Mouse (Mus musculus): Measurements from ENCODE around the gene Ces3b. TPM values are rescaled to one million over a fixed set of nuclear protein-coding genes. Genes with fewer than 3 reads are reported as not detected.

Ces3b gene
- total and polyA plus RNA-seq, 3 experiments: not detected

- TF ChIP-seq GABPA (IDR thresholded peaks at IDR 0.05; ENCODE audit: low read depth, low read length) (no peak), ZKSCAN1 (IDR thresholded peaks at IDR 0.05; ENCODE audit: low read depth, low read length) (no peak), MAFK (IDR thresholded peaks at IDR 0.05; ENCODE audit: borderline replicate concordance, low read depth, low read length) (no peak)
Observed at GRCm38 (mm10) chr8:105129864-105130263, 46.3 kb downstream of the Ces3b start (continued).

GRCm38 (mm10) chr8:105131509-105131908 is 48.0 kb downstream of the Ces3b start, which contains the start of gene Ces4a:
Gene Ces4a (plus strand): TSS chr8:105131800.
- no peaks in the 10 kb centered on the region for H3K4me1 ChIP-seq (ENCODE audit: control insufficient read depth in 1 of 2, insufficient read depth in 2 of 2, low read length in 2 of 2)
- H3K79me2 ChIP-seq (ENCODE audit: control insufficient read depth, insufficient read depth, low read length, poor library complexity): no peaks in the 10 kb centered on the region
- H3K9me3 ChIP-seq (replicated peaks; ENCODE audit: insufficient read depth, low read length): no peaks in the 10 kb centered on the region
- no peak for DNase-seq (ENCODE audit: low read depth, low spot score)
- no peaks in the 10 kb centered on the region for H3K36me3 ChIP-seq (ENCODE audit: control insufficient read depth in 1 of 2, insufficient read depth in 2 of 2, low read length in 2 of 2)
- no peak within 1 kb of the TSS for H3K4me3 ChIP-seq (ENCODE audit: control insufficient read depth in 1 of 2, insufficient read depth in 1 of 2, low read depth in 2 of 2, low read length in 2 of 2)
- H3K27ac ChIP-seq (ENCODE audit: control insufficient read depth, low read depth, low read length): no peak within 1 kb of the TSS
- TF ChIP-seq SIN3A (IDR thresholded peaks at IDR 0.05; ENCODE audit: low read length): no peak
- TF ChIP-seq E2F4 (IDR thresholded peaks at IDR 0.05; ENCODE audit: borderline replicate concordance, low read depth, low read length): no peak
- TF ChIP-seq EP300 (IDR thresholded peaks at IDR 0.05; ENCODE audit: low read depth in 1 of 2, low read length in 2 of 2): no peak
- TF ChIP-seq ELF1 (IDR thresholded peaks at IDR 0.05; ENCODE audit: low read depth, low read length): no peak
- TF ChIP-seq MYB (IDR thresholded peaks at IDR 0.05; ENCODE audit: low read depth, low read length): no peak
- no peak for TF ChIP-seq HCFC1 (IDR thresholded peaks at IDR 0.05; ENCODE audit: low read depth, low read length)
- no peak for TF ChIP-seq CHD2 (IDR thresholded peaks at IDR 0.05; ENCODE audit: low read length)
- no peak for TF ChIP-seq MAFK (IDR thresholded peaks at IDR 0.05; ENCODE audit: borderline replicate concordance, low read depth, low read length)
- TF ChIP-seq ETS1 (IDR thresholded peaks at IDR 0.05; ENCODE audit: low read depth, low read length): no peak
- no peak for TF ChIP-seq RCOR1 (IDR thresholded peaks at IDR 0.05; ENCODE audit: low read depth, low read length)
- peaks cover 11% of the 10 kb centered on the region in 2 experiments for H3K27me3 ChIP-seq (ENCODE audit: control insufficient read depth in 1 of 2, insufficient read depth in 2 of 2, low read length in 2 of 2)
- H3K9ac ChIP-seq (ENCODE audit: control insufficient read depth, low read depth, low read length, poor library complexity, severe bottlenecking): no peak within 1 kb of the TSS

- H3K79me2 ChIP-seq (ENCODE audit: control insufficient read depth, insufficient read depth, low read length, poor library complexity): no peaks in the 10 kb centered on the region
- no peaks in the 10 kb centered on the region for H3K9me3 ChIP-seq (replicated peaks; ENCODE audit: insufficient read depth, low read length)
- peak; percentile 71 for DNase-seq (ENCODE audit: low read depth, low spot score)
- H3K4me3 ChIP-seq (ENCODE audit: control insufficient read depth in 1 of 2, insufficient read depth in 1 of 2, low read depth in 2 of 2, low read length in 2 of 2): no peak overlapping the region
- H3K4me1 ChIP-seq (ENCODE audit: control insufficient read depth in 1 of 2, insufficient read depth in 2 of 2, low read length in 2 of 2): no peaks in the 10 kb centered on the region
- H3K27ac ChIP-seq (ENCODE audit: control insufficient read depth, low read depth, low read length): no peak overlapping the region
- no peak overlapping the region for H3K9ac ChIP-seq (ENCODE audit: control insufficient read depth, low read depth, low read length, poor library complexity, severe bottlenecking)
- peaks cover 0 to 9% of the 10 kb centered on the region in 2 experiments; a peak in 3 of 4 replicates for H3K27me3 ChIP-seq (ENCODE audit: control insufficient read depth in 1 of 2, insufficient read depth in 2 of 2, low read length in 2 of 2)
- no peaks in the 10 kb centered on the region for H3K36me3 ChIP-seq (ENCODE audit: control insufficient read depth in 1 of 2, insufficient read depth in 2 of 2, low read length in 2 of 2)
- TF ChIP-seq HCFC1 (IDR thresholded peaks at IDR 0.05; ENCODE audit: low read depth, low read length): no peak
- no peak for TF ChIP-seq EP300 (IDR thresholded peaks at IDR 0.05; ENCODE audit: low read depth in 1 of 2, low read length in 2 of 2)
- no peak for TF ChIP-seq JUND (IDR thresholded peaks at IDR 0.05; ENCODE audit: low read depth, low read length)
- no peak for TF ChIP-seq ZNF384 (IDR thresholded peaks at IDR 0.05; ENCODE audit: low read depth, low read length)
- TF ChIP-seq SMC3 (IDR thresholded peaks at IDR 0.05; ENCODE audit: low read depth, low read length): peak; percentile 89
- 0 out of 2 replicates have a peak, but pooled peaks have one; percentile 16 for TF ChIP-seq MYC (IDR thresholded peaks at IDR 0.05; ENCODE audit: low read depth, low read length)
- TF ChIP-seq ETS1 (IDR thresholded peaks at IDR 0.05; ENCODE audit: low read depth, low read length): no peak
- TF ChIP-seq TAL1 (IDR thresholded peaks at IDR 0.05; ENCODE audit: low read length): no peak
- peak; percentile 57 for TF ChIP-seq ZC3H11A (IDR thresholded peaks at IDR 0.05; ENCODE audit: low read depth, low read length)
- TF ChIP-seq BHLHE40 (IDR thresholded peaks at IDR 0.05; ENCODE audit: borderline replicate concordance, low read depth, low read length): no peak
- TF ChIP-seq CHD1 (IDR thresholded peaks at IDR 0.05; ENCODE audit: low read depth, low read length): no peak
- no peak for TF ChIP-seq MYB (IDR thresholded peaks at IDR 0.05; ENCODE audit: low read depth, low read length)
- no peak for TF ChIP-seq MAX (IDR thresholded peaks at IDR 0.05; ENCODE audit: low read length)
- peak; percentile 73 for TF ChIP-seq RAD21 (IDR thresholded peaks at IDR 0.05; ENCODE audit: low read depth, low read length)
- TF ChIP-seq CTCF (IDR thresholded peaks at IDR 0.05 in 2 of 3, conservative IDR thresholded peaks at IDR 0.05 in 1 of 3; ENCODE audit: control insufficient read depth in 1 of 3, insufficient read depth in 1 of 3, low read depth in 2 of 3, low read length in 3 of 3, poor library complexity in 1 of 3, severe bottlenecking in 1 of 3): peak; percentile 86 to 96 (median 92)
- TF ChIP-seq NRF1 (IDR thresholded peaks at IDR 0.05; ENCODE audit: insufficient read depth, low read depth, low read length, poor library complexity, severe bottlenecking): no peak
- no peak for TF ChIP-seq MAFK (IDR thresholded peaks at IDR 0.05; ENCODE audit: borderline replicate concordance, low read depth, low read length)
- no peak for TF ChIP-seq POLR2AphosphoS2 (IDR thresholded peaks at IDR 0.05; ENCODE audit: low read length)
- TF ChIP-seq POLR2A (IDR thresholded peaks at IDR 0.05; ENCODE audit: control insufficient read depth in 1 of 2, insufficient read depth in 1 of 2, low read depth in 1 of 2, low read length in 2 of 2, poor library complexity in 1 of 2): no peak
- no peak for TF ChIP-seq ZKSCAN1 (IDR thresholded peaks at IDR 0.05; ENCODE audit: low read depth, low read length)
- TF ChIP-seq USF1 (IDR thresholded peaks at IDR 0.05; ENCODE audit: low read depth, low read length): no peak
- no peak for TF ChIP-seq KAT2A (conservative IDR thresholded peaks at IDR 0.05; ENCODE audit: low read depth, low read length)
- TF ChIP-seq MAZ (IDR thresholded peaks at IDR 0.05; ENCODE audit: low read depth, low read length): no peak
- no peak for TF ChIP-seq SIN3A (IDR thresholded peaks at IDR 0.05; ENCODE audit: low read length)
- TF ChIP-seq TBP (IDR thresholded peaks at IDR 0.05; ENCODE audit: low read depth, low read length): no peak
Observed at GRCm38 (mm10) chr8:105138423-105138822, 54.9 kb downstream of the Ces3b start.

Measured in MEL (cell line).